Mouse (Mus musculus) heart, adult 2 months (tissue): ENCODE measurements around the gene Zgpat.

Source experiments
- CTCF ChIP-seq: fragments of 200-600 bp; IDR thresholded peaks from 2 replicates; pipeline ENCODE4 v1.8.1; 2022; ENCODE audit warnings: antibody characterized with exemption, mild to moderate bottlenecking, moderate library complexity
- POLR2A ChIP-seq: fragments of 200-500 bp; IDR thresholded peaks from 2 replicates; pipeline ENCODE4 v1.6.1; 2011; ENCODE audit warnings: mild to moderate bottlenecking, low read depth, low read length, control low read depth; ENCODE audit not compliant: insufficient read depth

DNA sequence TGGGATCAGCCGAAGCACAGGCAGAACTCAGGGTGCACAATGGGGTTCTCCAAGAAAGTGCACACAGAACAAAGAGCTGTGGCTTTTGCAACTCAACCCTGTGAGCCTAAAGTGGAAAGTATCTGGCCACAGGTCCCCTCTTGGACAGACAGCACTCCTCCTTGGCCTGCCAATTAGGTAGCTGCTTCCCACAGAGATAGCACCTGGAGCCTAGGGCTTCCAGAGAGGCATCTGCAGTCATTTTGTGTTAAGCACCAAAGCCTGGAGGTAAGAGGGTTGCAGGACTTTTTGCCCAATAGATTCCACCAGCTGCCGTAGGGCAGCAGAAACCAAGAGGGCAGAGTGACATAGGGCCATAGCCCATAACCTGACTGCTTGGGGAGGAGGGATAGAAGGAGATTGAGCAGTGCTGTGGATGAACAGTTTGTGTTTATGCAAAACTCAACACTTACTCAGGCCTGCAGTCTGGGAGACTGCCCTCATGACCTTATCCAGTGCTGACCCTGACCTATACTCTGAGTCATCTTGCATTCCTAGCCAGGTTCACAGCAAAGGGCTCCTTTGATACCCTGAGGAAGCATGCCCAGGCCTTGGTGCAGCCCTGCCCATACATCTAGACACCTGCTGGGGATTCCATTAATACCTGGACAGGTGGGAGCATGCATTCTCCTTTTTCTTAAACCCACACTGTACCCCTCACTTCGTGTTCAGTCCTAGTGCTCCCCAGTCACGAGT, 25.6 kb downstream of the Zgpat start:
- TF ChIP-seq CTCF (no peak), POLR2A (no peak)
